Mouse (Mus musculus) right cerebral cortex, adult 2 months (tissue): ENCODE results near the gene Foxm1.

Experiments
- DNase-seq, 2 experiments: peaks; one replicate each; pipeline ENCODE4 v3.0.0; 2021 to 2022; ENCODE audit warnings: low spot score in 2 of 2

Gene Foxm1

DNA sequence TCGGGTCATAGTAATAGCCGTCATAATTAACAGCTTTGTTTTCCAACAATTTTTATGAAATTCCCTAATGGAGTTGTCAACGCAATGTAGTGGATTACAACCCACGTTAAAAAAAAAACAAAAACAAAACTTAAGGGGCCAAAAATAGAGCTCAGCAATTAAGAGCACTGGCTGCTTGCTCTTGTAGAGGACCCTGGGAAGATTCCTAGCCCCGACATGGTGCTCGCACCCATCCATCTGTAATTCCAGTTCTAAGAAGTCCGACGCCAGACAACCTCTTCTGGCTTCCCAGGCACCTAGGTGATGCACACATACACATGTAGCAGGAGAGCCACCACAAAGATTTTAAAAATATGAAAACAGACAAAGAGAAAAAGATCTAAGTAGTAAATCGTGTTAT is 62.3 kb downstream of the Foxm1 start:
- DNase-seq: no peak
